Mouse (Mus musculus): ENCODE data around the gene Rbm39.
A peak's percentile ranks its signal among the peaks of the same experiment; 100 is the strongest.
"Not testable (repeated sequence)": the region's sequence is repeated elsewhere in the genome, so short reads cannot be mapped to it uniquely, and the experiment has no call there.

Gene Rbm39

GRCm38 (mm10) chr2:156179796-156180093 lies 293 bp downstream of the Rbm39 start:
- DNase-seq = no peak

- DNase-seq = peak; percentile 89 to 90
Observed at GRCm38 (mm10) chr2:156179046-156179795, 817 bp downstream of the Rbm39 start.

DNA sequence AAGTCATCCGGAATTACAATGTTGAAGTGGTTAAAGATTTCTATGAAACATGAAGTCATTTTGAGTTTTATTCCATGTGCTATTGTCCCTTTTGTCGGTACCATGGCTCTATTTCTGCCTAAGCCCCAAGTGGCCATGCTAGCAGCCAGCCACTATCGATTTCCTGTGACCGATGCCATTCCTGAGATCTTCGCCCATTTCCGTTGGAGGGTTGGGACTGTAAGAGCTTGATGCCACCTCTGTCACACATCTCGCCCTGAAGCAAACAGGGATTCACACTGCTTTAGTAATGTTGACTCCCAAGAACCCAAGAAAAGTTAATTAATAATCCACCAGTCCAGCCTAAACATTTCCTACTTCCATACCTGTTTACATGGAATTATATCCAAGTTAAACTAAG lies 2.4 kb downstream of the Rbm39 start:
- DNase-seq = no peak

GRCm38 (mm10) chr2:156177079-156177478 lies 3.0 kb downstream of the Rbm39 start:
- DNase-seq = no peak

DNA sequence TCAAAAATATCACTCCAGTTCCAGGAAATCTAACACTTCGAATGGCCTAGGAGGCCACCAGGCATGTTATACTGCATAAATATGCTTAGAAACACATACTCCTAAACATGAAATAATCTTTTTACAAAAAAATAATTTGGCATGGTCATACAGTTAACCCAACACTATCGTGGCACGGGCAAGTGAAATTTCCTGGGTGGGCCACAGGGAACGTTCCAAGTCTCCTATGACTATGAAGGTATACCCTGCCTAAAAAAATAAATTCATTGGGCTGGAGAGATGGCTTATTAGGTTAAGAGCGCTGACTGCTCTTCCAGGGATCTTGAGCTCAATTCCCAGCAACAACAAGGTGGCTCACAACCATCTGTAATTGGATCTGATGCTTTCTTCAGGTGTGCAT lies 13.5 kb downstream of the Rbm39 start:
- DNase-seq = no peak

DNA sequence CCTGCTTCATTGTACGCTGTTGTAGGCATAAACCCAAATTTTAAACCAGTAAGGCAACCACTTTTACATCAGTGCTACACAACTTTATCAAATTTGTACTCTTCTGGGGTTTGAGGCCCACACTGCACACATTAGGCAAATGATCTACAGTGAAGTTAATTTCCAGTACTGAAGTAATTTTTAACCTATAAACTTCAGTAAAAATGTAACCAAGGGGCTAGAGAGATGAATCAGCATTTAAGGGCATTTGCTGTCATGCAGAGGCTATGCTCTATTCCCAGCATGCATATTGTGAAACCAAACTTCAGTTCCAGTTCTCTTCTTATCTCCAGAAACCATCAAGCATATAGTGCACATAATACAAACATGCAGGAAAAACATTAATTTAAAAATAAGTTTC lies 14.6 kb downstream of the Rbm39 start:
- DNase-seq = no peak

DNA sequence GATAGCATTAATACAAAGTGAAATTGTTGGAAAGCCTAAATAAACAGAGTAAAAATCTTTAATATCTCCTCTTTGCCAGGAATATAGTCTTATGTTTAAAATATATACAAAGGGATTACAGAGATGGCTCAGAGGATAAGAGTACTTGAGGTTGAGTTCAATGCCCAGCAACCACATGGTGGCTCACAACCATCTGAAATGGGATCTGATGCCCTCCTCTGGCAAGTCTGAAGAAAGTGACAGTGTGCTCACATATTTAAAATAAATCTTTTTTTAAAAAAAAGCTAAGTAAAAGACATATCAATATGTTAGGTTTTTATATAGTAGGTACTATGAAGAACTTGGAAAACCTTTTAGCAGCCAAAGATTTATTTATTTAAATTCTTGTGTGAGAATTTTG lies 28.5 kb downstream of the Rbm39 start:
- no peak for DNase-seq

DNA sequence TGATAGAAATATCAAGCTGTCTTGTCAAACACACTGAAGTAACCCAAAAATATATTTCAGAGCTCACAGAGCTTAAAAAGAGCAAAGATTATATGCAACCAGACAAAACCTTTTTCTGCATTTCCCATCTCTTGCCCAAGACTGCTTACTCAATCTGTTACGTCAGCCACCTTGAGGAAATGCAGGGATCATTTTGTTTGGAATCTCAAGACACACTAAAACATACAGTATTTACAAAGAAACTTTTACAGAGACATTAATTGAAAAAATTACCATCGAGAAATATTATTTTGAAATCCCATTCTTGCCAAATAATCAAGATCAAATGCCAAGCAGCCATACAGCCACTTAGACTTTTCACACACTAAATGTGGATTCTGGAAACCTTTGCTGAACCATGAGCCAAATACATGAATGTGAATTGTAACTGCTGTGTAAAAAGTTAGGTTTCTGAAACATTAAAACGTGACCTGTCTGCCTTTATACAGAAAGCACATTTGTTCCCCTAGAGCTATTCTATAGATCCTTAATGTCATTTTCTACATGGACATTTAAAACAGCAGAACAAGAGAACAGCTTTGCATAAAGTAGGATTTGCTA lies 32.6 kb downstream of the Rbm39 start:
- no peak for DNase-seq

- peak in 1 of 2 experiments; percentile 22 for DNase-seq
Observed at GRCm38 (mm10) chr2:156146272-156146989, 33.6 kb downstream of the Rbm39 start.

- peak; percentile 9 to 18 for DNase-seq
Observed at GRCm38 (mm10) chr2:156145486-156146130, 34.4 kb downstream of the Rbm39 start.

DNA sequence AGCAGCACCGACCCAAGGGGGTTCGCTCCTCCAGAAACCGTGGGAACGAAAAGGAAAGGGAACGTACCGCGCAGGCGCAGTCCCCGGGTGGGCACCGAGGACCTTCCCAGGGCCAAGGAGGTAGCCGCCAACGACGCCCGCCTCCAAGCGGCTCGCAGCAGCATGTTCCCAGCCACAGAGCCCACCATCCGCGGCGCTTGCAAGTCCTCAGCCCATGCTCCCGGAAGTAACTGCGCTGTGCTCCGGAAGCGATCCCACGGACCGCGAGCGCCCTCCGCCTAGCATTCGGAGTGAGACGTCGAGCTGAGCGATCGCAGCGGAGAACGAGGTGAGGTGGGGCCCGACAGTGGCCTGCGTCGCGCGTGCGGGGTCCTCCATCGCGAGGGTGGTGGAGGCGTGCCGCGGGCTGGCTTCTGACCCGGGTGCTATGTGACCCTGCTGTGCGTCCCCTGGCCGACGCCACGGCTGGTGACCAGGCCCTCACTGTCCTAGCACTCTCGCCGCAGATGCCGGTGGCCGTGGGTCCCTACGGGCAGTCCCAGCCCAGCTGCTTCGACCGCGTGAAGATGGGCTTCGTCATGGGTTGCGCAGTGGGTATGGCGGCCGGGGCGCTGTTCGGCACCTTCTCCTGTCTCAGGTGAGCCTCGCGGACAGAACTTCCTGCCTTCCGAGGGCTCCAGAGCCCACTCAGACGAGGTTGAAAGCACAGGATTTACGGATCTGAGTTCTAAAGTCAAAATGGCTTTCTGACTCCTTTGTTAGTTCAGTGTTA lies 35.9 kb downstream of the Rbm39 start, which contains the start of the genes Romo1 and Nfs1:
Romo1 (plus strand) TSS at position 87 of the 772 bp plus-strand sequence.
Nfs1 (minus strand) TSS at position 234 of the 772 bp plus-strand sequence.
- peak; percentile 98 for DNase-seq

- DNase-seq = peak in 1 of 2 experiments; percentile 8
Observed at GRCm38 (mm10) chr2:156143367-156143766, 36.7 kb downstream of the Rbm39 start.

GRCm38 (mm10) chr2:156142820-156143219 lies 37.2 kb downstream of the Rbm39 start:
- no peak for DNase-seq

DNA sequence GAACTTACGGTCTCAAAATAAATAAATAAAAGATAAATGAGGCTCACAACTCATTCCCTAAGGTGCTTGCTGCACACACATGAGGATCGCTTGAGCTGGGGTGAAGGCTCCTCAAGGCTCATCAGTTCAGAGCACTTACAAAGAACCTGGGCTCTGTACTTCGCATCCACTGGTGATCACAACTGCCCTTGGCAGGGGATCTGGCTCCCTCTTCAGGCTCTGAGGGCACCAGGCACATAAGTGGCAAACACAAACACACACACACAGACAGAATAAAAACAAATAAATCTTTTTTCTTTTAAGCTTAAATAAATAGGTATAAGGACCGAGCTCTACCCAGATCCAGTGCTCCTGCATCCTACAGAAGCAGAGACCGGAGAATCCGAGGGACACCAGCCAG lies 44.3 kb downstream of the Rbm39 start:
- DNase-seq = no peak

DNA sequence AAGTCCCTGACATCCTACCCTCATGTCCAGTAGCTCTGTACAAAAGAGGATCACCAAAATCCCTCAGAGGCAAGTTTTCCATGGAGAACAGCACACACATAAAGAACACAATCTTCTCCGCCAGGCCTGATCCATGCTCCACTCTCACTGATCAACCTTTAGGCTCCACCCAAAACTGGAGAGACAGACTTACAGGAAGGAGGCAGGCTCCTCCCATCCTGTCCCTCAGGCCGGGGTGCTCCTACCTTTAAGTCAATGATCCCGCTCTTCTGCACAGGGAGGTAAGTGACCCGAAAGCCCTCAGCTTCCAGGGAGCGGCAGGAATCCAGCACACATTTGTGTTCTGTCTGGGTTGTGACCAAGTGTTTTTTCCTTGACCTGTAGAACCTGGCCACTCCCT lies 45.9 kb downstream of the Rbm39 start:
- DNase-seq = no peak

GRCm38 (mm10) chr2:156126992-156127391 lies 53.0 kb downstream of the Rbm39 start, which contains the start of gene Gm28036:
TSS of gene Gm28036 (minus strand) at chr2:156127092.
- no peak for DNase-seq

GRCm38 (mm10) chr2:156123731-156124130 lies 56.3 kb downstream of the Rbm39 start:
- no peak for DNase-seq

- no peak for DNase-seq
Observed at GRCm38 (mm10) chr2:156119566-156119965, 60.5 kb downstream of the Rbm39 start.

DNA sequence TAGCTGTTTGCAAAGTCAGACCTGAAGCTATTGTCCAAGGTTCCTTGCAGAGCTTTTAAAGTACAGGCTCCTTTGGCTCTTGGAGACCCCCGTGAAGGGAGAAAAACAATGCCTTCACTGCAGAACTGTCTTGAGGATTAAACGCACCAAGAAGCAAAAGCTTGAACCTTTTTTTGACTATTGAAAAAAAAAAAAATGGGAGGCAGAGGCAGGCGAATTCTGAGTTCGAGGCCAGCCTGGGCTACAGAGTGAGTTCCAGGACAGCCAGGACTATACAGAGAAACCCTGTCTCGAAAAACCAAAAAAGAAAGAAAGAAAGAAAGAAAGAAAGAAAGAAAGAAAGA lies 68.0 kb downstream of the Rbm39 start:
- DNase-seq = not testable (repeated sequence)

GRCm38 (mm10) chr2:156111358-156112079 lies 68.5 kb downstream of the Rbm39 start, which contains the start of the genes Cpne1 and Rbm12:
TSS of gene Cpne1 (minus strand) at chr2:156111965.
TSS of gene Rbm12 (minus strand) at chr2:156111978.
- peak; percentile 98 for DNase-seq

- DNase-seq = peak; percentile 20 to 53
Observed at GRCm38 (mm10) chr2:156110627-156111357, 69.2 kb downstream of the Rbm39 start.
